ENCODE assay signal across 20 mouse cellular contexts in the genomic region with DNA sequence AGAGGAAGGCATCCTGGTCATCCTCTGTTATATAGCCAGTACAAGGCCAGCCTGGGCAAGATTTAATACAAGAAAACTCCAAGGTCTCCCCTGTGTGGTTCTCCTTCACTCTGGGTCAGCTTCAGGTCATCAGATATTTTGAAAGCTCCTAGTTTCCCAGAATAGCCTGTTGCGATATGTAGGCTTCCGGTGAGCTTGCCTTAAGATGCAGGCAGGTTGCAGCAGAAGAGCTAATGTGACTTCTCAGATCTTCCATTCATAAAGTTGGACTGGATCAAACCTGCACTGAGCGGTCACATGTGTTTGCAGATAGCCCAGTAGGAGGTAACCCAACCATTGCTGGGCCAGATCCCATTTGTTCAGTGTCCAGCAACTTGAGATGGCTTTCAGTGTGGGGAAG. TPM values are rescaled to one million over a fixed set of nuclear protein-coding genes. Genes with fewer than 3 reads are reported as not detected.
"Had no signal": no experiment of that assay in that cellular context is flagged by ENCODE, and none has a peak within 500 bp of the region (broad histone marks: within the 10 kb centered on the region; RNA-seq: fewer than 3 reads in every experiment).

No protein-coding gene starts in this region.

- H3K4me2 ChIP-seq: lung, embryonic 15.5 days; midbrain, embryonic 12.5 days; neural tube, embryonic 13.5 days; neural tube, embryonic 15.5 days; stomach, embryonic 15.5 days had no signal

- H3K9me3 ChIP-seq: lung, embryonic 15.5 days; midbrain, embryonic 10.5 days; midbrain, embryonic 12.5 days; neural tube, embryonic 13.5 days; neural tube, embryonic 15.5 days; stomach, embryonic 15.5 days had no signal

- H3K4me3 ChIP-seq: lung, embryonic 15.5 days; midbrain, embryonic 10.5 days; midbrain, embryonic 12.5 days; myocyte; neural tube, embryonic 13.5 days; neural tube, embryonic 15.5 days; stomach, embryonic 15.5 days had no signal

- ATAC-seq: lung, postnatal 0 days; midbrain, embryonic 16.5 days had no signal

- H3K4me1 ChIP-seq: lung, embryonic 15.5 days; midbrain, embryonic 10.5 days; midbrain, embryonic 12.5 days; neural tube, embryonic 13.5 days; neural tube, embryonic 15.5 days; stomach, embryonic 15.5 days had no signal

- H3K9ac ChIP-seq: liver, embryonic 14.5 days; lung, embryonic 15.5 days; midbrain, embryonic 12.5 days; neural tube, embryonic 13.5 days; neural tube, embryonic 15.5 days; stomach, embryonic 15.5 days had no signal

- DNase-seq: lung, adult 2 months; lung, postnatal 4 days; midbrain, embryonic 14.5 days; right cerebral cortex, postnatal 25 days; right cerebral cortex, postnatal 4 days; thymus, adult 2 months; thymus, postnatal 25 days; thymus, postnatal 4 days had no signal

- H3K27ac ChIP-seq: liver, embryonic 14.5 days; lung, embryonic 15.5 days; midbrain, embryonic 10.5 days; midbrain, embryonic 12.5 days; neural tube, embryonic 13.5 days; neural tube, embryonic 15.5 days; stomach, embryonic 15.5 days; stomach, postnatal 0 days had no signal

- H3K27me3 ChIP-seq: lung, embryonic 15.5 days; midbrain, embryonic 12.5 days; neural tube, embryonic 13.5 days; neural tube, embryonic 15.5 days; stomach, embryonic 15.5 days had no signal

RNA-seq across cellular contexts. Expression of gene Cass4, which starts 8.9 kb away (rescaled TPM):
- total RNA-seq: megakaryocyte-erythroid progenitor cell, adult 5-6 weeks had no signal
